Mouse (Mus musculus): ENCODE data around the gene Ltbp1. TPM values are rescaled to one million over a fixed set of nuclear protein-coding genes. Genes with fewer than 3 reads are reported as not detected.

The Ltbp1 gene
- polyA plus RNA-seq, 1 experiment: 3.7 TPM

DNA sequence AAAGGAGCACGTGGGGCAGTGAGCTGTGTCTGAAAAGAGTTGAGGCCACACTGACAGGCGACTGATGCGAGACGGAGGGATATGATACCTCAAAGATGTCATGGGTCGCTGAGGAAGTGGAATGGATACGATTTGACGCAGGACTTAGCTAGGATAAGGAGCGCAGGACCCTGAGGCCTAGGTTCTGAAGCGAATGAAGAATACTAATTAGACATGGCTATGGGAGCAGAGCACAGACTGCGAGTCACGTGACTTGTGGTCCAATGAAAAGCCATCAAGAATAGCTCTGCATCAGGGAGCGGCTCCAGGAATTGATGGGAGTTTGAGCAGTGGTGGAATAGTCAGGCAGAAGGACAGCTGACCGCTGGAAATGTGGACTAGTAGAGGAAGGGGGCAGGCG, 433.7 kb downstream of the Ltbp1 start:
- TF ChIP-seq CTCF (IDR thresholded peaks at IDR 0.05; ENCODE audit: extremely low read depth, insufficient read depth, insufficient read length, insufficient replicate concordance): no peak
- no peak for DNase-seq (ENCODE audit: low read depth in 1 of 2, low spot score in 2 of 2)
- 86% methylated on average over 14 of the region's 14 CpGs for WGBS
- Histone ChIP-seq H3K36me3 (ENCODE audit: control insufficient read depth, insufficient read depth, low read length) (no peaks in the 10 kb centered on the region), H3K4me1 (ENCODE audit: control insufficient read depth, insufficient read depth, insufficient read length) (peaks cover 21% of the 10 kb centered on the region), H3K27me3 (ENCODE audit: control insufficient read depth, insufficient read depth, low read length) (no peaks in the 10 kb centered on the region), H3K4me3 (ENCODE audit: extremely low read depth, insufficient read depth, insufficient read length) (no peak overlapping the region), H3K27ac (ENCODE audit: insufficient read depth, low read length) (no peak overlapping the region)

DNA sequence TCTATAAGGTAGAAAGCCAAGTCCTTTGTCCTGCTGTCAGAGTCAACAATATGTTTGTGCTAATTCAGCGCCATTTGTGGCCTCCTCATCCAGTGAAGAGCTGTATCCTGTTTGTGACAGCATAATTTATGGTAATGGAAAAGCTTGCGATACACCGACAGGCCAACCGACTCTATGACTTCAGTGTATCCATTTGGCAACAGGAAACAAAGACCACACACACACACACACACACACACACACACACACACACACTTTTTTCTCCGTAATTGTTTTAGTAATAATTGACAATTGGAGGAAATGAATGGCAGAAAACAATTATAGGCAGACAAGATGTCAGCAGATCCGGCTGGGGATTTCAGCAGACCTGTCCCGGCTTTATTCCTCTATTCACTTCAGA, 435.3 kb downstream of the Ltbp1 start:
- no peaks in the 10 kb centered on the region for H3K27me3 ChIP-seq (ENCODE audit: control insufficient read depth, insufficient read depth, low read length)
- no peaks in the 10 kb centered on the region for H3K36me3 ChIP-seq (ENCODE audit: control insufficient read depth, insufficient read depth, low read length)
- no peak overlapping the region for H3K4me3 ChIP-seq (ENCODE audit: extremely low read depth, insufficient read depth, insufficient read length)
- no peak overlapping the region for H3K27ac ChIP-seq (ENCODE audit: insufficient read depth, low read length)
- DNase-seq (ENCODE audit: low read depth in 1 of 2, low spot score in 2 of 2): no peak
- H3K4me1 ChIP-seq (ENCODE audit: control insufficient read depth, insufficient read depth, insufficient read length): peaks cover 18% of the 10 kb centered on the region
- WGBS: 44% methylated on average over 7 of the region's 7 CpGs
- TF ChIP-seq POLR2A (IDR thresholded peaks at IDR 0.05; ENCODE audit: low read depth, low read length): no peak
- no peak for TF ChIP-seq CTCF (IDR thresholded peaks at IDR 0.05; ENCODE audit: extremely low read depth, insufficient read depth, insufficient read length, insufficient replicate concordance)

- H3K4me3 ChIP-seq (ENCODE audit: extremely low read depth, insufficient read depth, insufficient read length): no peak overlapping the region
- no peaks in the 10 kb centered on the region for H3K27me3 ChIP-seq (ENCODE audit: control insufficient read depth, insufficient read depth, low read length)
- DNase-seq (ENCODE audit: low read depth in 1 of 2, low spot score in 2 of 2): no peak
- 92% methylated on average over 5 of the region's 5 CpGs for WGBS
- H3K27ac ChIP-seq (ENCODE audit: insufficient read depth, low read length): no peak overlapping the region
- no peak for TF ChIP-seq POLR2A (IDR thresholded peaks at IDR 0.05; ENCODE audit: low read depth, low read length)
- no peak for TF ChIP-seq CTCF (IDR thresholded peaks at IDR 0.05; ENCODE audit: extremely low read depth, insufficient read depth, insufficient read length, insufficient replicate concordance)
- no peaks in the 10 kb centered on the region for H3K36me3 ChIP-seq (ENCODE audit: control insufficient read depth, insufficient read depth, low read length)
- peaks cover 15% of the 10 kb centered on the region for H3K4me1 ChIP-seq (ENCODE audit: control insufficient read depth, insufficient read depth, insufficient read length)
Measured at GRCm38 (mm10) chr17:75441260-75441830, 436.0 kb downstream of the Ltbp1 start.

Data from spleen, adult 2 months (tissue).